Mouse (Mus musculus): ENCODE results near the gene Lhfp. TPM values are rescaled to one million over a fixed set of nuclear protein-coding genes. Genes with fewer than 3 reads are reported as not detected.

Gene Lhfp
- polyA plus RNA-seq, 1 experiment: 19.7 TPM

DNA sequence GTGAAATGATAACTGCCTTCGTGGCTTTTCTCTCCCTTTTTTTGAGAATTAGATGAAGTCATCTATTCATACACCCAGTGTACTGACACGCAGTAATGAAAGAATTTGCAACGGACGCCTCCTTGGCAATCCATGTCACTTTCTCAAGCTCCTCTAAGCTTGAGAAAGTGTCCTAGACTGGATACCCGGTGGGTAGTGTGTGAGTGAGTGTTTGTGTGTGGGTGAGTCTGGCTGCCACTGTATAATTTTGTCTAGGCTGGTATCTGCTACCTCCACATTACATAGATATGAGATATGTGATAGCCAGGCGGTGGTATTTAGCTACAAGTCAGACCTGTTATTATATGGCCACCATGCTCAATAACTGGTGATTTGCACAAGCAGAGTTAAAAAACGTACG is 1.6 kb upstream of the Lhfp start:
- no peak for DNase-seq (ENCODE audit: low read depth, low spot score)
- WGBS: 78% methylated on average over 8 of the region's 8 CpGs

DNA sequence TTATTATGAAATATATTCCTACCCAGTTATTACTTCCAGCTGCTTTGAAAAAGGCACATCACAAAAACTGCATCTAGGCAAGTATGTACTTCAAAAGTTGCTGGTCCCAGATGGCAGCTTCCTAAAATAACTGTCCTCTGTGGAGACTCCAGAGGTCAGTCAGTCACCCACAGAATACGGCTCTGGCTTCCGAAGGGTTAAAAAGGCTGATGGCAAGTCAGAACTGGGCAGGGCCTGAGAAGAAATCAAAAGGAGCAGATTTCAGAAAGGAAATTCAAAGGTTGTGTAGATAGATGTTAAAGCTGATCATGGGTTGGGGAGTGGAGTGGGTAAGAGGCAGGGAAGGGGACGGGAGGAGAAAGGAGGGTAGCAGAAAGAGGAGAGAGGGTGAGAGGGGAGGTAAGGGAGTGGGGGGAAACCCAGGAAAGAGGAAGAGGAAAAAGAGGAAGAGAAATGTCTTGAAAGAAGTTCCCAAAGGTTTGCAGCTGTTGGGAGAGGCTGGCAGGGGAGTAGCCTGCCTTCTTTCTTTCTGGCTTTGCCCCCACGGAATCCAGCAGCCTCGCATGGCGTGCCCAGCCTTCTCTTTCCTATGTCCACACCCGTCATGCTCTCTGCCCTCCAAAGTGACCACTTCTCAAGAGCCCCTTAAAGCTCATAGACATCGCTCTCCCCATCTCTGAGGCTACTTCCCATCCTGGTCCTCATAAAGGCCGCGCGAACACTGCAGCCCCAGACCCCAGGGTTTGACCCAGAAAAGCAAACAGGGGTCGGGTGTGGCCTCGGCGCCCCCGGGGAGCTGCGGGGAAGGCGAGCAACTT is 526 bp upstream of the Lhfp start:
- WGBS: 9% methylated on average over 17 of the region's 17 CpGs
- no peak for DNase-seq (ENCODE audit: low read depth, low spot score)

DNA sequence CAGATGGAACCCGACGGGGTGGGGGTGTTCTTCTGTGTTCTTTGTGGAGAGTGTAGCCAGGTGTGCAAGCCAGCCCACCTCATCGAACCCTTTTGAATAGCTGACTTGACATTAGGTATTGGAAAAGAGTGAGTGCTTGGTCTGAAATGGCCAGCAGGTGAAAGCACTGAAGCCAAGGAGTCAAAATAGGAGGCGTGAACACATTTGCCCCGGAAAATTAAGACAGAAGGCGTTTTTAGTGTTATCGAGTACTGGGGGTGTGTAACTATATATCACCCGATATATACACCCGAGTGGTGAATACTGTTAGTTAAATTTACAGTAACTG is 876 bp downstream of the Lhfp start:
- DNase-seq (ENCODE audit: low read depth, low spot score): no peak
- 20% methylated on average over 9 of the region's 9 CpGs for WGBS

DNA sequence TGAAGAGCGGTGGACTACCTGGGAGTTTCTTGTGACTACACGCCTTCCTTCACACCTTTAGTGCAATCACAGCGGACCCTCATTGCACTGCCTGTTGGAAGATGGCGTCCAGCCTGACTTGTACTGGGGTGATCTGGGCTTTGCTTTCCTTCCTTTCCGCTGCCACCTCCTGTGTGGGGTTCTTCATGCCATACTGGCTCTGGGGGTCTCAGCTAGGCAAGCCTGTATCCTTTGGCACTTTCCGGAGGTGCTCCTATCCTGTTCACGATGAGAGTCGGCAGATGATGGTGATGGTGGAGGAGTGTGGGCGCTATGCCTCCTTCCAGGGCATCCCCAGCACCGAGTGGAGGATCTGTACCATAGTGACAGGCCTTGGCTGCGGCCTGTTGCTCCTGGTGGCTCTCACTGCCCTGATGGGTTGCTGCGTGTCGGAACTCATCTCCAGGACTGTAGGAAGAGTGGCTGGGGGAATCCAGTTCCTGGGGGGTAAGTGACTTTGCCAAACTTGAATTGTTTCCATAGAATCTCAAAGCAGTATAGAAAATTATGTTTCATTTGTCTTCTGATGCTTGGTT is 2.0 kb downstream of the Lhfp start:
- 88% methylated on average over 13 of the region's 13 CpGs for WGBS
- no peak for DNase-seq (ENCODE audit: low read depth, low spot score)

DNA sequence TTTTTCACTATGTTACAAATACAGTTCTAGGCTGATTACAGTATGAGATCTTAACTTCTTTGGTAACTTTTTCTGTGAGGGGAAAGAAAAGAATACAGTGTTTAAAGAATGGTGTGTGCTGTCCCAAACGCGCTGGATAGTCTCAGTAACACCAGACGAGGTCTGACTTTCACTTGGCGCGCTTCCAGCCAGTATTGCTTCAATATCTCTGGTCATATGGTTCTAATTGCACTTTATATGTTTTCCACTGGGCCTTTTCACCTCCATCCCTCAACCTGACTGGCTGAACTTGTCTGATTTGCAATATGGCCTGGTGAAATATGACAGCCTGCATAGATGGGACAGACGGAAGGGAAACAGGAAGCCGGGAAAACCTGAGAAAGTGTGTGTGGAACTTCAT is 2.9 kb downstream of the Lhfp start:
- no peak for DNase-seq (ENCODE audit: low read depth, low spot score)
- WGBS: 37% methylated on average over 7 of the region's 7 CpGs

DNA sequence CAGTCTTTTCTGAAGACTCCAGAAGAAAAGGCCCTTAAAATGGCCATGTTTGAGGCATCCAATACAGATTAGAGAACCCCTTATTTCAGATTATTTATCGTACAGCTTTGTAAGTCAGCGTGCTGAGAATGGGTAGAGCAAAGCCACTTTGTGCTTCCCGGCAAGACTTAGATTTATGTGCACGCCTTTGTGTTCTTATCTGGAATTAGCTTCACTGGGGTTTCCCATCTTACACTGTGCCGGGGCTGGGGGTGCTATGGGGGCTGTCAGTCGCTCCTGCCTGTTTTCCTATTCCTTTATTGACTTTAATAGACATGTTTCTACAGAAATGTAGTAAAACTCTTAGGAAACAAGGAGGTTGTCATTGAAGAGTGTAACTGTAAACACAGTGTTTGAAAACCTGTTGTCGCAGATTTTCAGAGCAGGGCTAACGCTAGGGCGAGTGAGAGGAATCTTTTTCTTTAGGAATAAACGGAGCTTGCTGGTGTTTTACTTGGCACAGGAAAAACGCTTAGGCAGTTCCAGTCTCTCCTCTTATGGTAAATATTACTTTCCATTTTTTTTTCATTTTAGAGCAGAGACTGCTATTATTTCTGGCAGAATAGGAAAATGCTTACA is 3.5 kb downstream of the Lhfp start:
- WGBS: 61% methylated on average over 11 of the region's 11 CpGs
- DNase-seq (ENCODE audit: low read depth, low spot score): no peak

DNA sequence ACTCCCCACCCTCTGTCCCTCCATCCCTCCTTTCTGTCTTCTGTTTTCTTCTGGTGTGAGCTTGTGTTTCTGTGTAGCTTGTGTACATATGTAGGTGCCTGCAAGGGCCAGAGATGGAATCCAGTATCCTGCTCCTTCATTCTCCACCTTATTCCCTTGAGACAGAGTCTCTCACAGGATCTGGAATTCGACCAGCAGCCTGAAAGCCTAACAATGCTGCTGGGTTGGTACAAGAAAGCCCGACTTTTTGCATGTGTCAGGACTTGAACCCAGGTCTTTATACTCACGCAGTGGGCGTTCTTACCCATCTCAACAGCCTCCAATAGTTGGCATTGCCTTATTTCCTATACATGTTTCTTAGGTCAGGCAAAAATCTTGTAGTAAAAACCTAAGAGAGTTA is 4.4 kb downstream of the Lhfp start:
- DNase-seq (ENCODE audit: low read depth, low spot score): no peak
- WGBS: 87% methylated on average over 4 of the region's 4 CpGs

DNA sequence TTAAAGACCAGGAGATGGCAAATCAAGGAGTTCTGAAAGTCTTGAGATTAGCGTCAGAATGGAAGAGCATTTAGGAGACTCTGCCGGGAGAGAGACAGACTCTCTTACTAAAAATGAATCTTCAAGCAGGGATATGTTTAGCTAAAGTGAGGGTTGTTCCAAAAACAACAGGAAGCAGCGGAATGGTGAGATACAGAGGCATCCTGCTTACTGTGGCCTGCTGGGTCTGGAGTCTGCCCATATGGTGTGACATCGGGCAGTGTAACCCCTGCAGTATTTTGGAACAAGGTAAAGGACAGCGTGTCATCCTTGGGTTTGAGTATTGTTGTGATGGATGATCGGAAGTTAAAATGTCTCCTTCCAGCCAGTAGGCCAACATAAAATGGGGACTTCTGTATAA is 5.0 kb downstream of the Lhfp start:
- WGBS: 74% methylated on average over 6 of the region's 6 CpGs
- no peak for DNase-seq (ENCODE audit: low read depth, low spot score)

DNA sequence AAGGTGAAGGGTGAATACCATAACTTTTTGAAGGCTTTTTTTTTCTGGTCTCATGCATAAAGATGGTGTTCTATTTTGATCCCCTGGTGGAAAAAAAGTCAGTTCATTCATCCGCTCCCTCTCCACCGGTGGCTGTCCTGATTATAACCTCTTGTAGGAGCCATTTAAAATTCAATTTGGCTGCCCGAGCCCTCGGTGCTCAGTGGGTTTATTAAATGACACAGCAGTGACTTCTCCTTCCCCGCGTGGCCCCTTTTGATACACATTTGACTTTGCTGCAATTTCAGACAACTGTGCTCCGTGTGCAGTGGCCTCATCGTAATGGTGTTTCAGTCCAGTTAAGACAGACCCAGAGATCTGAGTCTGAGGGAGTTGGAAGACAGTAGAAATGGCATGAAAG is 11.1 kb downstream of the Lhfp start:
- 60% methylated on average over 8 of the region's 8 CpGs for WGBS
- DNase-seq (ENCODE audit: low read depth, low spot score): no peak

DNA sequence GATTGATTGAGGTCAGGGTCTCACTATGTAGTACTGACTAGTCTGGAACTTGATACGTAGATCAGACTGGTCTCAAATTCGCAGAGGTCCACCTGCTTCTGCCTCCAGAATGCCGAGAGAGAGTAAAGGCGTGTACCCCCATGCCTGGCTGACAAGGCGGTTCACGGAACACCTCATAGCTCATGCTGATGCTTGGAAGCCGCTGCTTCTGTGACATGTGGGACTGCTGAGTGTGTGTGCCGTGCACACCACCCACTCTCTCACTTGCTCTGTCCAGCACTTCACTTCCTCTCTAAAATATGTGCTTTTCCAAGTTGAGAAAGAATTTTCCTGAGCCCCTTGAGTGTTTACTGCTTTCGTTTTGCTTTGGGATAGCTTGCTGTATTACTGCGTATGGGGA is 15.1 kb downstream of the Lhfp start:
- WGBS: 69% methylated on average over 10 of the region's 10 CpGs
- DNase-seq (ENCODE audit: low read depth, low spot score): no peak

DNA sequence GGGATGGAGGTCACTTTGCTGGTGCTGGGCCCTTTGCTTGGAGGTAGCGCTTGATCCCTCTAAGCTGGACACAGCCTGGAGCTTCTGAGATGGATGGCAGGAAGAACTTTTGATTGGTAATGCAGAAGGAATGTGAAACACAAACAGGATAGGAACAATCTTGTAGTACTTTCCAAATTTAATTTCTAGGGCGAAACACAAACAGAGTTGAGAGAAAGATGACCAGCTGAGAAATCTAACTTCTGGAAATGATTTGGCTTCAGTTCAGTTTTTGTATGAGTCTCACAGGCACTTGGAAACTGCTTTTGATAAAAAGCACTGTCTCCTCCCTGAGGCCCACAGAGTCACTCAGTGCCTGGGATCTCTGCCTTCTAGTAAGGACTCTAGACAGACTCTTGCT is 18.6 kb downstream of the Lhfp start:
- no peak for DNase-seq (ENCODE audit: low read depth, low spot score)
- 57% methylated on average over 2 of the region's 2 CpGs for WGBS

DNA sequence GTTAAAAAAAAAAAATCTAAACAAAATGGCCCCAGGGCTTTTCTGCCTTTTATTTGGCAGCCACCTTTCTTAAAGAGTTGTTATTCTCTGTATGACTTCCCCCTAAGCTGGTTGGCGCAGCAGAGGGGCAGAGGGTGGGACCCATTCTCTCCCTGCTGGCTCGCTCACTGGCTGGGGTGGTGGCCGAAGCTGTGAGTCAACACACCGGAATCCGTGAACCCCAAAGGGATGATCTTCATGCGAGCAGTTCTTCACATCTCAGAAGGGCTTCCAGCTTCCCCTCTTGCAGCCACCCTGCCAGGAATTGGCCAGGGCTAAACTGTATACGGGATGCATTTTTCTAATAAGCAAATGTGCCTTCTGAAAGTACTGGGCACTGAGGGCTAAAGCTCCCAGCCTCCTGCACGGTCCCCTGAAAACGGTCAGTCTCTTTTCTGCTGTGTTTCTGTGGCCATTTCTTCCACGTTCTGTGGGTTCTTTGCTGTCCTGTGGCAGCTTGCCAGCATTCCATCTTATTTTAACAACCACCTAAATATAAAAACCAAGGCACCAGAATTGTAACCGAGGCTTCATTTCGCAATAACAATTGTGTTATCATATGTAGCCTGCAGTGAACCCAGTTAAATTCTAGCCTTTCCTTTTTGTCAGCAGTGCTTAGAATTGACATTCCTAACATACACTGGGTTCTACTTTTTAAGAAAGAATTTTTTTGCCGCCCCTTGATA is 22.3 kb downstream of the Lhfp start:
- WGBS: 33% methylated on average over 13 of the region's 13 CpGs
- no peak for DNase-seq (ENCODE audit: low read depth, low spot score)

DNA sequence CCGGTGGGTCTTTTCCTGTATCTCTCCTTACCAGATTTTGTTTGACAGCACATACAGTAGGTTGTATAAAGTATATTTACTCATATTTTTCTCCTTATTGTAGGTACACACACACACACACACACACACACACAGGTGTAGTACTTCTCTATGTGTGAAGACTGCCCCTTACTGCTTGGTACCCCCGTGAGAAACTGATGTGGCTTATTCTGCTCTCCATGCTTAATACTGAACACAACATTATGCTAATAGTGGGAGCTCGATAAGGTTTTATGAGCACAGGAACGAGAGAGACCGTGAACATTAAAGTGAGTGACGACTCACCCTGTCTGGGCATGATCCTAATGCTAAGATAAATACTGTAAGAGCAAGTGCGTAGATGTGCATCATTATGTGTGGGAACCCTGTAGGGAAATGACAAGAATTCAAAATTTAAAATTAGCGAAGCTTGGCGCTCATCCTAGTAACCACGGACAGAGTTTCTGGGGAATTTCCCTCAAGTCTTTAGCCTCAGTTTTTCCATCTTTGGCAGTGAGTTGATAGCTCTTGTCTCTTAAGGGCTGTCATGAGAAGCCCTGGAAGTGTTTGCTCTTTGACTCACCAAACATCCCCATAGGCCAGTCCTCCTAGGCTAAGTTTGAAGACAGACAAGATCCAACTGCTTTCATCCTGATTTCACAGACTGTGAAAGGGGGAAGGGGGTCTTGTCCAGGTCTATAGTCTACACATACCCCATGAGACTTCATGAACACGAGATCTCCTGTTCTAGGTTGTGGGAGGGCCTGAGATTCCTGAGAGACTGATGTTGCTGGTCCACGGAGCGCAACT is 24.2 kb downstream of the Lhfp start:
- 70% methylated on average over 13 of the region's 13 CpGs for WGBS
- DNase-seq (ENCODE audit: low read depth, low spot score): no peak

DNA sequence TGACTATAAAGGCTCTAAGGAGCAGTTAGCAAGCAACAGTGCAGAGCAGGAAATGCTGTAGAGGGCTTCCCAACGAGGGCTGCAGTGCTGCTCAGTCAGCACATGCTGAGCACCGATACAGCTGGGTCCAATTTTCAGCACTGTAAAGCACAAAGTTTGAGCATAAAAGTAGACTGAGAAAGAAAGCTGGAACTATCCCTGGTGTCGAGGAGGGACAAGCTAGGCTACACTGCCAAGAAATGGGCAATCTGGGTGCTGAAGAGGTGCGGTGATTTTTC is 24.7 kb downstream of the Lhfp start:
- no peak for DNase-seq (ENCODE audit: low read depth, low spot score)
- WGBS: 65% methylated on average over 4 of the region's 4 CpGs

DNA sequence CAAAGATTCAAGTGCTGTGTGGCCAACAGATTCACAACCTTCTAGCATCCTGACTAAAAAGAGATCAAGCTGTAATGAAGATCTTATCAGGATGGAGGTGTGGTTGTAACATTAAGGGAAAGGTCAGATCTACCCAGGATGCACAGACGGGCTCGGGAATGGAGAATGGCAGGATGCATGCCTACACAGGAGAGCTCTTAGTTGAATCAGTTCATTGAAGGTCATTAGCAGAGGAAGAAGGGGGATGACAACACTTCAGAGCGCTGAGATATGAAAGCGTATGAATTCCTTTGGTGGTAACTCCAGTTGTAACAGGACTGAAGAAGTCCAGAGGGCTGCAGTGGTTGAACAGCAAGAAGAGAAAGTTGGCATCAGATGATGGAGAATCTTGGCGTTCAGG is 27.1 kb downstream of the Lhfp start:
- 77% methylated on average over 5 of the region's 5 CpGs for WGBS

DNA sequence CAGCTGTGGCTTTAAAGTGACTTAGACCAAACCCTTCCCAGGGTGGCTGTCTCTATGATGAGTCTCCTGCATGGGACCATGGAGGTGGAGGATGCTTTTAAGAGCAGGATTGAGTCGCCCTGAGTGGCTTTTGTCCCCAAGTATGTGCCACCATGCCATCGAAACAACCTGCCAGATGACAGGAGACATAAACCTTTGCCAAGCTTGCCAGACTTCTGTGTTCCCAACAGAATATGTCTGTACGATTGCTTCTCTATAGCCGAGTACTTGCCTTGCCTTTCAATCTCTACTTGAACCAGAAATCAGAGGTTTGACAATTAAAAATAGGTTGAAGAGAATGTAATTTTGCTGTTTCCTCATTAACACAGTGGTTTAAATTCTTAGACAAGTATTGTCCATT is 32.9 kb downstream of the Lhfp start:
- DNase-seq (ENCODE audit: low read depth, low spot score): no peak
- WGBS: 90% methylated on average over 4 of the region's 4 CpGs

More for the DNA sequence above, 27.1 kb downstream of the Lhfp start:
- no peak for DNase-seq (ENCODE audit: low read depth, low spot score)

DNA sequence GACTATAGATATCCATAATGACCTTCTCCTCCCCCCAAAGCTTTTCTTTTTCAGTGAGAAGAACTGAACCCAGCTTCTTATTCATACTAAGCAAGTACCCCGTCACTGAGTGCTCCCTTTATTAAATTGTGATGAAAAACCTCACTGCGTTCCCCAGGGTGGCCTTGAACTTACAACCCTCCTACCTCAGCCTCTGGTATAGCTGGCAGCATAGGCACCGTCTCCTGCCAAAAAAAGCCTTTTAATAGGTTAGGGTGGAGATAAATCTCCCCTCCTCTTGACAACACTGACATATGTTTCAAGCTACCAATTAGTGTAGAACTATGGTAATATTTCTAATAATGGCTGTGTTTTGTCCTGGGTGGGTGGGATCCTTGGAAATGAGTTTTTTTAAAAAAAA is 33.4 kb downstream of the Lhfp start:
- DNase-seq (ENCODE audit: low read depth, low spot score): no peak
- 76% methylated on average over 3 of the region's 3 CpGs for WGBS

DNA sequence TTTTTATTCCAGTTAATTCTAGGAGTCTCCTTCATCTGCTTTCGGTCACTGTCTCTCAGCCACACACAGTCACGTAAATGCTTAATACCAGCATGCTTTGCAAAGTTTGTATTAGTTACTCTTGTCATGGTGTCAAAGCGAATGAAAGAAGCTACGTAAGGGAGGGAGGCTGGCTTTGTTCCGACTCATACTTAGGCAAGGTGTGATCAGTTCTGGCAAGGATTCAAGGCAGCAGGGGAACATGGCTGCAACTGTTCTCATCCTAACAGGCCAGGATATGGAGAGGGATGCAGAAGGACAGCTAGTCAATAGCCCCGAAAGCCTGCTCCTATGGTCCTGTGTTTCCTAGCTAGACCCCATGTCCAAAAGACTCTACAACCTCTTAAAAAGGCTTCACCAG is 39.0 kb downstream of the Lhfp start:
- DNase-seq (ENCODE audit: low read depth, low spot score): no peak
- 94% methylated on average over 6 of the region's 6 CpGs for WGBS

DNA sequence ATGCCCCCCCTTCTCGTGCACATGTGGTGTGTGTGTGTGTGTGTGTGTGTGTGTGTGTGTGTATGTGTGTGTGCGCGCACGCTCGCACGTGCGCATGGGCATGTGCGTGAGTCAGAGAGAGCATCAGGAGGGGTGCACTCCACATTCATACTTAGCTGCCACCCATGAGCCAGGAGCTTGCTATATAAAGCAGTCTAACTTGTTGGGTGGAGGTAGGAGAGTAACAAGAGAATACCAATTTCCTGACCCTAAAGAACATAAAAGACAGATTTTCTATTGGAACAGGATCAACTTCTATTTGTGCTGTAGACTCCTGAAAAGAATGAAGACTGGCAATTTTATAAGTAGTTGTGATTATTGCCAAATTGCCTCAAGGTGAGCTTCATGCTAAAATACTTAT is 39.4 kb downstream of the Lhfp start:
- 96% methylated on average over 8 of the region's 8 CpGs for WGBS

DNA sequence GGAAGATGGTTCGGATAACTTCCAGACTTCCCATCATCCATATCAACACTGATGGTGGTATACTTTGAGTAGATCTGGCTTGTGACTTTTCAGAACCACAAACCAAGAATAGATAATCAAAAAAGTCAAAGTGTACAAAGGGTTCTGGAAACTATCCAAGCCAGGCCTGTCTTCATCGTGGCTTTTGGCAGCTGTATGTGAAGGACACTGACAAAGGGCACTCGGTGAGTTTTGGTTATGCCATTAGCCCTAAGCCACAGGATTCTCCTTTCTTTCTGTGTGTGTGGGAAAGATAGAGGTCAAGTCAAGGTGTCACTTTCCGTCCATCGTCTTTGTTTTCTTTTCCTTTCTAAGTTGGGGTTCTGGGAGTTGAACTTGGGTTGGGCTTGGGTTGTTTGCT is 42.4 kb downstream of the Lhfp start:
- no peak for DNase-seq (ENCODE audit: low read depth, low spot score)
- 81% methylated on average over 5 of the region's 5 CpGs for WGBS

More for the DNA sequence above, 39.4 kb downstream of the Lhfp start:
- no peak for DNase-seq (ENCODE audit: low read depth, low spot score)

Data from large intestine, adult 2 months (tissue).